Mouse (Mus musculus) hematopoietic multipotent progenitor cell, adult 10-12 weeks (in vitro differentiated cells): ENCODE results near the gene Pknox2. TPM values are rescaled to one million over a fixed set of nuclear protein-coding genes. Genes with fewer than 3 reads are reported as not detected.

ENCODE experiments used
- polyA plus RNA-seq: library from polyadenylated mRNA; stranded (reverse); fragments of >175 nt; gene quantifications from 2 replicates; pipeline ENCODE4 v1.2.3, GENCODE M21; 2012; ENCODE audit warnings: low replicate concordance

Gene Pknox2
- polyA plus RNA-seq = 0.11 and 0.26 TPM in 2 replicates

GRCm38 (mm10) chr9:37147359-37147685 lies at the start of gene Pknox2:
Pknox2 (minus strand) TSS chr9:37147407.

Other genes starting within 250 kb of the Pknox2 start
- gene Tmem218, start 60.8 kb upstream of the Pknox2 start, polyA plus RNA-seq = 0.40 and 0.44 TPM in 2 replicates
- 3.6 and 4.5 TPM in 2 replicates for gene Slc37a2, start 108.3 kb upstream of the Pknox2 start, polyA plus RNA-seq
- gene Ccdc15, start 201.0 kb upstream of the Pknox2 start, polyA plus RNA-seq = 9.7 and 21.2 TPM in 2 replicates
- gene Hepacam, start 219.9 kb upstream of the Pknox2 start, polyA plus RNA-seq = not detected in 2 replicates